In genomic region chr9:100415328-100415979, GRCm38 (mm10) we compare ENCODE assay signal across 8 mouse cellular contexts.
A peak's percentile ranks its signal among the peaks of the same experiment; 100 is the strongest.
DNase-seq lines count a peak whose midpoint lies in the region; ATAC-seq and TF ChIP-seq lines count a peak whose summit lies in the region.

No protein-coding gene starts in this region.

- TF ChIP-seq CTCF in layer of hippocampus, adult 2 months (conservative IDR thresholded peaks at IDR 0.05) = peak; percentile 20; the same call in 1 of the 2 replicates

- DNase-seq in adrenal gland, postnatal 25 days = peak; percentile 47
- DNase-seq in adrenal gland, adult 2 months = no peak
- DNase-seq in 3T3-L1 (ENCODE audit: low read depth, low spot score) = peak; percentile 17
- DNase-seq in layer of hippocampus, adult 2 months (ENCODE audit: low spot score in 2 of 2) = peak; percentile 57 to 72
- peak; percentile 58 for DNase-seq in lung, postnatal 36 days
- DNase-seq in embryo, embryonic 11 days = no peak
- DNase-seq in embryo, embryonic 9.5 days (ENCODE audit: extremely low spot score) = no peak

- no peak overlapping the region for H3K4me3 ChIP-seq in layer of hippocampus, adult 2 months

- H3K27ac ChIP-seq in layer of hippocampus, adult 2 months = no peak overlapping the region

- ATAC-seq in granulocyte monocyte progenitor cell, adult 5-6 weeks (replicated peaks; ENCODE audit: poor library complexity, severe bottlenecking) = 0 out of 2 replicates have a peak, but pooled peaks have one; percentile 9

Comparison
In these comparisons a context has a peak if more than half of its experiments do, and no peak if none do; other contexts are left out.
1. DNase-seq: peak in adrenal gland, postnatal 25 days (single experiment), 3T3-L1 (single experiment), layer of hippocampus, adult 2 months (2 of 2) and lung, postnatal 36 days (single experiment); none in adrenal gland, adult 2 months (single experiment), embryo, embryonic 11 days (single experiment) and embryo, embryonic 9.5 days (single experiment).